Comparison of ENCODE assay signal across 8 mouse cellular contexts in genomic region chr13:84059031-84059651, GRCm38 (mm10).
DNase-seq lines count a peak whose midpoint lies in the region; ATAC-seq lines count a peak whose summit lies in the region.

No protein-coding gene starts in this region.

- intact Hi-C loops in left cerebral cortex, postnatal 14 days (cut with DNase I): loop anchor here (5.0 kb wide), 2 partner anchors 192 to 332 kb away; no protein-coding TSS in a partner anchor

- peak; percentile 79 for ATAC-seq in frontal cortex, adult (ENCODE audit: low TSS enrichment)
- no peak for ATAC-seq in erythroid progenitor cell, adult 5-6 weeks (replicated peaks; ENCODE audit: low FRiP score, poor library complexity, severe bottlenecking)

- peak; percentile 4 for DNase-seq in adrenal gland, postnatal 14 days
- no peak for DNase-seq in adrenal gland, postnatal 25 days
- DNase-seq in cerebellum, adult 9-10 months: peak; percentile 77
- peak; percentile 52 to 62 for DNase-seq in left cerebral cortex, postnatal 14 days (ENCODE audit: low spot score in 2 of 2)
- peak; percentile 89 for DNase-seq in retina, postnatal 1 day
- DNase-seq in MN1 (ENCODE audit: low spot score): no peak

Comparison
In these comparisons a context has a peak if more than half of its experiments do, and no peak if none do; other contexts are left out.
1. DNase-seq: peak in adrenal gland, postnatal 14 days (single experiment), cerebellum, adult 9-10 months (single experiment), left cerebral cortex, postnatal 14 days (2 of 2) and retina, postnatal 1 day (single experiment); none in adrenal gland, postnatal 25 days (single experiment) and MN1 (single experiment).